Mouse (Mus musculus) bone marrow macrophage, adult 2 months (primary cell): ENCODE measurements around the gene Kalrn.

Source experiments
- CTCF ChIP-seq: IDR thresholded peaks from 2 replicates; pipeline ENCODE4 v1.5.1; 2012; ENCODE audit warnings: low read depth, mild to moderate bottlenecking, low read length, moderate library complexity
- POLR2A ChIP-seq: IDR thresholded peaks from 2 replicates; pipeline ENCODE4 v1.6.1; 2012; ENCODE audit warnings: mild to moderate bottlenecking, low read depth, low read length, borderline replicate concordance

DNA sequence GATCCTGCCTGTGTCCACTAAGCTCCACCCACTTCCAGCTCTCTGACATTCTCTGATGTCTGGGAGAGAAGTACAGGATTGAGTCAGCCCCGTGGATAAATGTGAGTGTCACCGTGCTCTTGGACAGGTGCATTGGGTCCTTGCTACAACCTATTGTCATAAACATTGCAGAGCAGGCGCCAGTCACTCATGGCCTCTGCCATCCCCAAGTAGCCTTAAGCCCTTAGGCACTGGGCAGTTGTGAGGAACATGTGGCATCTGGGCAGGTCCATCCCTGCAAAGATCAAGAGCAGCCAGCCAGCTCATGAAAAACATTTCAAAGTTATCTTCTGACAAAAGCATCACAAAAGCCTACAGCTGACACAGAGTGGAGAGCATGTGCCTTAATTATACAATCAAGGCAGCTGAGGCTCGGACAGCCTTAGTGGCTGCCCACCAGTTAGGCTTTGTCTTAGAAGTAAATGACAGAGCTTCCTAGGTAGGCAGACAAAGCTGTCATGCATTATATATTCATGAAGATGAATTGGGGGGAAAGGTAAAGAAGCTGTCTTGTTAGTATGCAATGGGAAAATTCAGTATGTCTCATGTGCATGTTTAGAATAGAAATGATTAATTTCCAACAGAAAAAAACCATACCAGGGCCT is 319.2 kb downstream of the Kalrn start:
- TF ChIP-seq POLR2A (no peak), CTCF (no peak)
